Mouse (Mus musculus): ENCODE data around the gene Il33. TPM values are rescaled to one million over a fixed set of nuclear protein-coding genes. Genes with fewer than 3 reads are reported as not detected.

Gene Il33
- polyA plus RNA-seq (2017; shearing (Covaris generic)) = not detected

GRCm38 (mm10) chr19:29924638-29925258 lies at the start of gene Il33:
Il33 (plus strand) TSS chr19:29925114.

GRCm38 (mm10) chr19:30003621-30004020 lies 78.7 kb downstream of the Il33 start, which contains the start of gene Trpd52l3:
Trpd52l3 (plus strand) TSS chr19:30003790.

Other genes starting within 250 kb of the Il33 start
- not detected for gene Mlana, start 227.3 kb upstream of the Il33 start, polyA plus RNA-seq (2017; shearing (Covaris generic))
- gene 9930021J03Rik, start 119.1 kb upstream of the Il33 start, polyA plus RNA-seq (2017; shearing (Covaris generic)) = 5.3 TPM
- 16.0 TPM for gene Ranbp6, start 112.1 kb upstream of the Il33 start, polyA plus RNA-seq (2017; shearing (Covaris generic))
- gene Trpd52l3, start 78.7 kb downstream of the Il33 start, polyA plus RNA-seq (2017; shearing (Covaris generic)) = not detected
- 24.9 TPM for gene Uhrf2, start 105.4 kb downstream of the Il33 start, polyA plus RNA-seq (2017; shearing (Covaris generic))

All from CD4-positive, CD25-positive, alpha-beta regulatory T cell, adult 9 weeks (primary cell).